Mouse (Mus musculus) kidney, embryonic 14.5 days (tissue): ENCODE results near the gene Syn2. TPM values are rescaled to one million over a fixed set of nuclear protein-coding genes. Genes with fewer than 3 reads are reported as not detected.

Experiments
- ATAC-seq: fragments of 200-750 bp; cut with Nextera tagmentation; 2 replicates; pipeline ENCODE4 v1.8.0; 2017; ENCODE audit warnings: moderate number of reproducible peaks, mild to moderate bottlenecking, moderate TSS enrichment, moderate library complexity; ENCODE audit not compliant: low FRiP score, low TSS enrichment
- H3K27ac ChIP-seq: fragments of 300-500 bp; sonication (generic); 2 replicates; pipeline ENCODE4 v1.5.1; 2014; ENCODE audit warnings: low read depth, mild to moderate bottlenecking, low read length, moderate library complexity, mixed read lengths
- H3K27me3 ChIP-seq: fragments of 300-500 bp; sonication (generic); 2 replicates; pipeline ENCODE4 v1.6.1; 2014; ENCODE audit warnings: mild to moderate bottlenecking, low read length; ENCODE audit not compliant: control insufficient read depth, insufficient read depth
- H3K36me3 ChIP-seq: fragments of 300-500 bp; sonication (generic); 2 replicates; pipeline ENCODE4 v1.6.1; 2014; ENCODE audit warnings: low read length, mixed read lengths; ENCODE audit not compliant: control insufficient read depth, insufficient read depth
- H3K4me1 ChIP-seq: fragments of 300-500 bp; sonication (generic); 2 replicates; pipeline ENCODE4 v1.6.1; 2014; ENCODE audit warnings: low read length, mixed read lengths; ENCODE audit not compliant: control insufficient read depth, insufficient read depth
- H3K4me2 ChIP-seq: fragments of 300-500 bp; sonication (generic); replicated peaks from 2 replicates; pipeline ENCODE4 v1.6.1; 2014; ENCODE audit warnings: low read depth, mild to moderate bottlenecking, low read length
- H3K4me3 ChIP-seq: fragments of 300-500 bp; sonication (generic); 2 replicates; pipeline ENCODE4 v1.5.1; 2014; ENCODE audit warnings: mild to moderate bottlenecking, low read length
- H3K9ac ChIP-seq: fragments of 300-500 bp; sonication (generic); 2 replicates; pipeline ENCODE4 v1.6.1; 2014; ENCODE audit warnings: low read depth, mild to moderate bottlenecking, low read length, moderate library complexity
- H3K9me3 ChIP-seq: fragments of 300-500 bp; sonication (generic); 2 replicates; pipeline ENCODE4 v1.6.1; 2016; ENCODE audit warnings: low read length; ENCODE audit not compliant: control insufficient read depth
- WGBS: fragments of 180-500 bp; shearing (Covaris S2); extraction: QIAGEN DNeasy Blood & Tissue Kit; methylation state at CpG from one replicate; pipeline ENCODE4 v1.1.7; 2014; 5-methylcytosine and 5-hydroxymethylcytosine counted together
- polyA plus RNA-seq: library from polyadenylated mRNA; unstranded; fragments of >200 nt; fragmentation: Nextera tagmentation; extraction: Ambion mirVana; gene quantifications from 2 replicates; pipeline ENCODE4 v1.2.1, GENCODE M21; 2014

The Syn2 gene
- polyA plus RNA-seq, 1 experiment from 2014 or later = 0.89 TPM

DNA sequence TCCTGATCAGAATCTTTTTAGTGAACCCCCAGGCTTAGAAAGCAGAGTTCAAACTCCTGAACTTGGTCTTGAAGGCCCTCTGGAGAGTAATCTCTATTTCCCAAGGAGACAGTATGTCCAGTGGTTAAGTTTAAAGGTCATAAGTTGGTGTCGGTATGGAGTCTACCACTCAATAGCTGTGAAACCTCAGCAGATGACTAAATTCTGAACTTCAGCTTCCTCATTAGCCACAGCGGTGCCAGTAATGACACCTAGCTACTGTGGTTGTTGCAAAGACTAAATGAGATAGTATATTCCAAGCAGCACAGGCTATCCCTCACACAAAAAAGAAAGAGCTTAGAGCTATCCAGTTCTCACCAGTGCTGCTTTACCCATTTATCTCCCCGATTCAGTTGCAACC, 153.5 kb downstream of the Syn2 start:
- ATAC-seq = no peak
- Histone ChIP-seq H3K27me3 (no peaks in the 10 kb centered on the region), H3K4me2 (no peak overlapping the region), H3K27ac (no peak overlapping the region), H3K9ac (no peak overlapping the region), H3K4me1 (peaks cover 4% of the 10 kb centered on the region; the same call in 1 of the 2 replicates), H3K9me3 (no peaks in the 10 kb centered on the region), H3K36me3 (no peaks in the 10 kb centered on the region), H3K4me3 (no peak overlapping the region)
- WGBS = 91% methylated on average over 3 of the region's 3 CpGs

- peaks cover 4% of the 10 kb centered on the region; the same call in 1 of the 2 replicates for H3K4me1 ChIP-seq
- H3K36me3 ChIP-seq = no peaks in the 10 kb centered on the region
- no peak overlapping the region for H3K4me2 ChIP-seq
- no peak overlapping the region for H3K9ac ChIP-seq
- 68% methylated on average over 5 of the region's 5 CpGs for WGBS
- no peak overlapping the region for H3K27ac ChIP-seq
- H3K27me3 ChIP-seq = no peaks in the 10 kb centered on the region
- no peaks in the 10 kb centered on the region for H3K9me3 ChIP-seq
- ATAC-seq = no peak
- H3K4me3 ChIP-seq = no peak overlapping the region
Observed at GRCm38 (mm10) chr6:115290561-115290960, 155.9 kb downstream of the Syn2 start.

GRCm38 (mm10) chr6:115291068-115291467, 156.4 kb downstream of the Syn2 start:
- Histone ChIP-seq H3K4me2 (no peak overlapping the region), H3K27ac (no peak overlapping the region), H3K9me3 (no peaks in the 10 kb centered on the region), H3K4me1 (peaks cover 4% of the 10 kb centered on the region; the same call in 1 of the 2 replicates), H3K27me3 (no peaks in the 10 kb centered on the region), H3K36me3 (no peaks in the 10 kb centered on the region), H3K4me3 (no peak overlapping the region), H3K9ac (no peak overlapping the region)
- ATAC-seq = no peak
- 81% methylated on average over 2 of the region's 2 CpGs for WGBS

DNA sequence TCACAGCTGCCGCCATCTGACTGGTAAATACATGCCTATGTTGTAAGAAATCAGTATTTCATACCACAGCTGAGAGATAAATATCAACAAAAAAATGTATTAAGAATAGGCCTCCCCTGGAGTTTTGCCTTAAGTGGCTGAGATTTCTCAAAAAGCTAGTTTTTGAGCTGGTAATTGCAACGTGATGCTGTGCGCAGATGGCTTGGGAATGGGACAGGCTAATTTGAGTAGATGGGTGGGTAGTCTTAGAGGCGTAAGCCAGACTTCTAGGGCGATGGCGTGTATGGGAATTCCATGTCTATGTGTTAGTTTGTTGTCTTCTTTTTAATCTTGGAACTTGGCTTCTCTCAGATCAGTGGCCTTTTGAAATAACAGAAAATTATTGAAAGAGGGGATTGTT, 157.1 kb downstream of the Syn2 start:
- 95% methylated on average over 6 of the region's 6 CpGs for WGBS
- ATAC-seq = no peak
- no peak overlapping the region for H3K9ac ChIP-seq
- H3K27me3 ChIP-seq = no peaks in the 10 kb centered on the region
- no peak overlapping the region for H3K27ac ChIP-seq
- H3K36me3 ChIP-seq = no peaks in the 10 kb centered on the region
- no peak overlapping the region for H3K4me3 ChIP-seq
- H3K9me3 ChIP-seq = no peaks in the 10 kb centered on the region
- peaks cover 4% of the 10 kb centered on the region; the same call in 1 of the 2 replicates for H3K4me1 ChIP-seq
- H3K4me2 ChIP-seq = no peak overlapping the region

DNA sequence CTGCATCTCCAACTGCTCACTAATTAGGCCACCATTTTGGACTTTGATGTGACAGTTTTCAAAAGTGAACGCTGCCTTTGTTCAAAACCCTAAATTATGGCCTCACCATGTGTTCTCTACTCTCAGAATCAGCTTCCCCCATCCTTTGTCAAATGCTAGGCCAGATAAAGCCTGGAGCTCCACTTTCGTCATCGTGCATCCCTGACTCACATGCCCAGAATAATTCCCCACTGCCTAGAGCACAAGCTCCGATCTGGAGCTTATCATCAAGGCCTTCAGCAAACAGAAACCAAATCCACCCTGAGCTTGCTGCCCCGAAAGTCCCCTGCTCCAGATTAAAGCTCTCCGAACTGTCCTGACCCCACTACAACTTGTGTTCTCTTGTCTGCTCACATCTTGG, 157.9 kb downstream of the Syn2 start:
- no peak overlapping the region for H3K9ac ChIP-seq
- ATAC-seq = no peak
- no peak overlapping the region for H3K4me2 ChIP-seq
- H3K4me3 ChIP-seq = no peak overlapping the region
- 67% methylated on average over 6 of the region's 6 CpGs for WGBS
- no peaks in the 10 kb centered on the region for H3K9me3 ChIP-seq
- H3K27me3 ChIP-seq = no peaks in the 10 kb centered on the region
- no peak overlapping the region for H3K27ac ChIP-seq
- H3K4me1 ChIP-seq = peaks cover 4% of the 10 kb centered on the region; the same call in 1 of the 2 replicates
- H3K36me3 ChIP-seq = no peaks in the 10 kb centered on the region

DNA sequence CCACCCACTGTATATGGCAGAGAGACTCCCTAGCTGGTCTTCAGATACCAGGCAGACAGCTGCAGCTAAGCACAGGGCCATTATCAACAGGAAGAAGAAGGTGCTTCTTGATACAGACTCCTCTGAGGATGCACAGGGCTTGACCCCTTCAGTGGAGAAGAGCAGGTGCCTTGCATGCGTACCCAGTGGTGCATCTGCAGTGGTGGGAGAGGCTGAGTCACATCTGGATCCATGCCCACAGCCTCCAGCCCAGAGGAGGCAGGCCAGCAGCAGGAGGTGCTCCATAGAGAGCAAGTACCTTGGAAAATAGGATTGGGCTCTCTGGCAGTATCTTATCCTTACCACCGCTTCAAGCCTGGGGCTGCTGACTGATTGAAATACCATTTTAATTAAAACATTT, 159.2 kb downstream of the Syn2 start:
- H3K4me2 ChIP-seq = no peak overlapping the region
- H3K27me3 ChIP-seq = no peaks in the 10 kb centered on the region
- H3K36me3 ChIP-seq = no peaks in the 10 kb centered on the region
- H3K27ac ChIP-seq = no peak overlapping the region
- no peak overlapping the region for H3K9ac ChIP-seq
- no peaks in the 10 kb centered on the region for H3K9me3 ChIP-seq
- peaks cover 4% of the 10 kb centered on the region; the same call in 1 of the 2 replicates for H3K4me1 ChIP-seq
- no peak overlapping the region for H3K4me3 ChIP-seq
- 79% methylated on average over 2 of the region's 2 CpGs for WGBS
- no peak for ATAC-seq

GRCm38 (mm10) chr6:115307134-115307533, 172.4 kb downstream of the Syn2 start:
- Histone ChIP-seq H3K9me3 (no peaks in the 10 kb centered on the region), H3K36me3 (no peaks in the 10 kb centered on the region), H3K9ac (no peak overlapping the region), H3K4me3 (no peak overlapping the region), H3K27me3 (no peaks in the 10 kb centered on the region), H3K27ac (no peak overlapping the region), H3K4me2 (no peak overlapping the region), H3K4me1 (no peaks in the 10 kb centered on the region)
- ATAC-seq = no peak
- WGBS = 70% methylated on average over 2 of the region's 2 CpGs

DNA sequence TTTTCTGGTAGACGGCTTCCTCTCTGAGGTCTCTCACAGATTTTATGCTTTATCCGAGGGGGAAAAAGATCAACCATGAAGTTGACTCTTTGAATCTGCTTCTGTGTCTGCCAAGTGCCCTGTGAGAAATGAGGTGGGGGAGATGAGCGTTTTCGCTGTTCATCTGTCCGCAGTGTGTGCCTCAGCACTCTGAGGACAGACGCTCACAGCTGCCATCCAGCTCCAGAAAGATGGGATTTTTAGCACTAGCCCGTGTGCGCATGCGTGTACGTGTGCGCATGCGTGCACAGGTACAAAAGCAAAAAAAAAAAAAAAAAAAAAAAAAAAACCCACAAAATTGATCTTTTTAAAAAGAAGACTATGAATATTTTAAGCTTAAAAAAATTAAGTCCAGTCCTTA, 178.1 kb downstream of the Syn2 start:
- H3K4me2 ChIP-seq = no peak overlapping the region
- no peak for ATAC-seq
- H3K27me3 ChIP-seq = no peaks in the 10 kb centered on the region
- no peaks in the 10 kb centered on the region for H3K9me3 ChIP-seq
- H3K27ac ChIP-seq = no peak overlapping the region
- H3K36me3 ChIP-seq = no peaks in the 10 kb centered on the region
- no peak overlapping the region for H3K4me3 ChIP-seq
- H3K4me1 ChIP-seq = no peaks in the 10 kb centered on the region; the same call in 1 of the 2 replicates
- 71% methylated on average over 12 of the region's 12 CpGs for WGBS
- H3K9ac ChIP-seq = no peak overlapping the region

GRCm38 (mm10) chr6:115313235-115313738, 178.6 kb downstream of the Syn2 start:
- Histone ChIP-seq H3K9me3 (no peaks in the 10 kb centered on the region), H3K9ac (no peak overlapping the region), H3K27ac (no peak overlapping the region), H3K4me2 (no peak overlapping the region), H3K36me3 (no peaks in the 10 kb centered on the region), H3K4me3 (no peak overlapping the region), H3K27me3 (no peaks in the 10 kb centered on the region), H3K4me1 (no peaks in the 10 kb centered on the region; the same call in 1 of the 2 replicates)
- 50% methylated on average over 9 of the region's 9 CpGs for WGBS
- no peak for ATAC-seq
